Mouse (Mus musculus): ENCODE data around the gene Heph.
"Not testable (repeated sequence)": the region's sequence is repeated elsewhere in the genome, so short reads cannot be mapped to it uniquely, and the experiment has no call there.

The Heph gene

DNA sequence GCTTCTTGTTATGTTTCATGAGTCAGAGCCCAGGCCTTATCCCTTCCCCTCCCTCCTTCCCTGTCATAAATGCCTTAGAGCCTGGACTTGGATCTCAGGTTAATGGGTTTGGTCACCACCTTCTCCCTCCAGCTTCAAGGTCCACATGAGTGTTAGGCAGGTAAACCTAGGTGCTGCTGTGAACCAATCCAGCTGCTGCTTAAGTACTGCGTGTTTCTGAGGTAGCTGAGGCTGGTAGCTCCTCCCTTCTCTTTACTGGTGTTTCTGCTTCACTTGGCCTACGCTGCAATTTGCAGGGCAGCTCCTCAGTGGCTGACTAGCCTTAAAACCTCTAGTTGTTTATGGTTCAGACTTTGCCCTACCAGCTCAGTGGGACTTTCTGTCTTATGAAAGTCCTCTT lies at the start of gene Heph:
Heph (plus strand) TSS at position 211 of the 400 bp plus-strand sequence.
- DNase-seq (ENCODE audit: low read depth, low spot score), result no peak

- not testable (repeated sequence) for DNase-seq (ENCODE audit: low read depth, low spot score)
Observed at GRCm38 (mm10) chrX:96415351-96415750, 39.8 kb upstream of the Heph start.

DNA sequence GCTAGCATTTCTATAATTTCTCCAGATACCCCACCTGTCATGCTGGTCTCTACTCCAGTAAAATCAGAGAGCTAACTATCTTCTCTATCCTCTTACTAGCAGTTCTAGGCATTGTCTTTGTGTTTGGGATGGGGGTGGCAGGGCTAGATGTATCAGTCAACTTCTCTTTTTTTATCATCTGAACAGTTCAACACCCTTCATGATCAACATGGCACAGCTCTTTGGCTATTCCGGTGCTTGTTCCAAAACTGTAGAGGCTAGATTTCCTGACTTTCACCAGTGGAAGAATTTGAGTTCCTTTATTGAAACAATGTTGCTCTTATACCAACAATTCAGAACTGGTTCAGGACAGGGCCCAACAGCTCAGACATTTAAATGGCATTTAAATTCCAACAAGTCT lies 38.2 kb upstream of the Heph start:
- DNase-seq (ENCODE audit: low read depth, low spot score), result no peak

- no peak for DNase-seq (ENCODE audit: low read depth, low spot score)
Observed at GRCm38 (mm10) chrX:96417733-96418132, 37.4 kb upstream of the Heph start.

DNA sequence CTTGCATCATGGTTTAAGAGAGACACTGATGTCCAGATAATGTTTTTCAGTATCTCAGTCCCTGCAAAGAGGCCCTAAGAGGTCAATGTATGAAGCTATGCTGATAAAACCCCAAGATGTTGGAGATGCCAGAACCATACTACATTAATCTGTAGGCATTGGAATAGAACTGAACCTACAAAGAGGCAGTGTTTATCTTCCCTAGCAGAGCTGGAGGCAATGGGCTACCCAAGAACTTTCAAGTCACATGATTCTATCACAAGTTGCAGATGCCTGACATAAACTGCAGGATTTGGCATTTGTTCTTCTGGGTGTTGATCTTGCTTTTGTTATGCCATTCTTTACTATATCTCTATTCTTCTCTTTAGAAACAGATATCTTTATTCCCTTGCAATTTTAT lies 35.8 kb upstream of the Heph start:
- no peak for DNase-seq (ENCODE audit: low read depth, low spot score)

DNA sequence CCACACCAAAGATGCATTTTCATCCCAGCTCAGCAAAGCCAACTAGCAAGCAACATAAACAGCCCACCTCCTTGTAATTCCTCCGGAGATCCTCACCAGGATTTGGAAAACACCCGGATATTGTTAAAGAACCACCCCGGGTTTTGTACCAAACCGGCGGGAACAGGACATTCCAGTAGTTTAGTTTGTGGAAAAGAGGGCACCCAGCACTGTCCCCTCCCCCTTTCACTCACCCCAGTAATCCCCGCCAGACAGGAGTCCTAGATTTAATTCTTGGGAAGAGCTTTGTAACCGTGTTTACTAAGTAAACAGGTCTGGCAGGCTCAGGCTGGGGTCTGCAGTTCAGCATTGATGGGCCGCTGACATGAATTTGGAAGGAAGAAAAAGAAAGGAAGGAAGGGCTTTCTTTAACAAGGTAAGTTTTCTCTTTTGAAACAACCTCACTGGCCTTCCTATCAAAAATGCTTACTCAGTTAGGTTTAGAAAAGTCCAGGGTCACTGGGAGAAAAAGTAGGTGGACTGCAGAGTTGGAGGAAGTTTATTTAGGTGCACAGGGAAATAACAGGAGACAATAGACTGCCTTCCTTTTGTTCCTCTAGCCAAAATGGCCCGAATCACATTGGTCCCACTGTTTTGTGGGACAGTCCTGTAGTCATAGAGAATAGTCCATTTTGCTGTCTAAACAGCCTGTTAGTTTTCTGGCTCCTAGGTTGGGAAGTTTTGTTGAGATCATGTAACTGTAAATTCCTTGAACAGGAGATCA lies 1.2 kb downstream of the Heph start, which contains the start of gene Hsf3:
Hsf3 (minus strand) TSS at position 94 of the 763 bp plus-strand sequence.
- no peak for DNase-seq (ENCODE audit: low read depth, low spot score)

DNA sequence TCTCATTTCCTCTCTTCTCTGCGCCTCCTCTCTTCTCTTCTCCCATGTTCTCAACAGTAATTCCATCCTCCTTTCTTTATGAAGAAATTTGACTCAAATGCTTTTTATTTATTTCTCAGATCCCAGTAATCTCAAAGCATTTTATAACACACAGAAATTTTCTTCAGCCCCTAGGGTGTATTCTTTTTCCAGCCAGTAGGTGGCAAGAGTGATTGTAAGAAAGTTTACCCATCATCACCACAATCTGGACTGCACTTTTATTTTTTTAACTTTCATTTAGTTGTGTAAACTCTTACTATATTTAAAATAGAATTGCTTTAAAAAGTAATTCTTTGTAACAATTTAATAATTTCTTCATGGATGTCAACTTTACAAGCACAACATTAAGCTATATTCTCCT lies 46.4 kb downstream of the Heph start:
- DNase-seq (ENCODE audit: low read depth, low spot score), result no peak
